Mouse (Mus musculus) liver, embryonic 14.5 days (tissue): ENCODE results near the gene Gja5.

Experiments used
- CTCF ChIP-seq: IDR thresholded peaks from 2 replicates; pipeline ENCODE4 v1.5.1; 2016; ENCODE audit warnings: antibody characterized with exemption, low read depth, control low read depth
- EP300 ChIP-seq: IDR thresholded peaks from 2 replicates; pipeline ENCODE4 v1.6.1; 2016; ENCODE audit warnings: antibody characterized with exemption, low read depth

DNA sequence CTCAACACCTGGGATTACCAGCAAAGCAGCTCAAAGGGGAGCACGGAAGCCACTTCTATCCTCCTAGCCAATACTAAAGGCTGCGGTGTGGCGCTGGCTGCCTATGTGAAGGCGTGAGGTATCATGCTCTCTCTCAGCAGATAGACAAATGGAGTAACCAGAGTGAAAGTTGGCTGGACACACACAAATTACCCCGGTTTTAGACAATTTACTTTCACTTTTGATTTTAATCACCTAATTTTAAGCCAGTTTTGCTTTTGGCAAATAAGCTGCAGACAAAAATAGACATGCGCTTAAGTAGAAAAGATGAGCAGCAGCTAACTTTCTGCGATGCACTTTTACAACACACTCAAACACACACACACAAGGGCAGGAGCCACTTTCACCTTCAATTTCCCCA is 20.8 kb upstream of the Gja5 start:
- no peak for TF ChIP-seq CTCF
- no peak for TF ChIP-seq EP300
